Mouse (Mus musculus) ES-Bruce4 (cell line): Measurements from ENCODE around the gene Hist1h3b. TPM values are rescaled to one million over a fixed set of nuclear protein-coding genes. Genes with fewer than 3 reads are reported as not detected.

Experiments used
- H3K27ac ChIP-seq: 2 replicates; pipeline ENCODE4 v1.5.1; 2012; ENCODE audit warnings: low read length, inconsistent platforms; ENCODE audit not compliant: insufficient read depth
- H3K27me3 ChIP-seq: 2 replicates; pipeline ENCODE4 v1.6.1; 2012; ENCODE audit warnings: mild to moderate bottlenecking, low read length, inconsistent platforms; ENCODE audit not compliant: control insufficient read depth, poor library complexity, insufficient read depth, severe bottlenecking
- H3K36me3 ChIP-seq: 2 replicates; pipeline ENCODE4 v1.6.1; 2012; ENCODE audit warnings: inconsistent platforms, mild to moderate bottlenecking, low read length, moderate library complexity; ENCODE audit not compliant: control insufficient read depth, poor library complexity, insufficient read depth, severe bottlenecking
- H3K4me1 ChIP-seq: one replicate; pipeline ENCODE4 v1.8.1; 2011; ENCODE audit warnings: low read length; ENCODE audit not compliant: control insufficient read depth, insufficient read depth
- H3K4me3 ChIP-seq: 2 replicates; pipeline ENCODE4 v1.5.1; 2011; ENCODE audit warnings: low read depth, mild to moderate bottlenecking, low read length
- H3K9ac ChIP-seq: 2 replicates; pipeline ENCODE4 v1.6.1; 2012; ENCODE audit warnings: low read depth, mild to moderate bottlenecking, inconsistent platforms; ENCODE audit not compliant: poor library complexity, severe bottlenecking
- H3K9me3 ChIP-seq: replicated peaks from 2 replicates; pipeline ENCODE4 v1.6.1; 2012; ENCODE audit warnings: mild to moderate bottlenecking, low read length, inconsistent platforms; ENCODE audit not compliant: control insufficient read depth, poor library complexity, insufficient read depth, severe bottlenecking
- CTCF ChIP-seq: IDR thresholded peaks from one replicate; pipeline ENCODE4 v1.8.1; 2011; ENCODE audit warnings: low read depth, low read length
- EP300 ChIP-seq: IDR thresholded peaks from 2 replicates; pipeline ENCODE4 v1.6.1; 2011; ENCODE audit warnings: low read depth, low read length; ENCODE audit not compliant: insufficient read depth
- POLR2A ChIP-seq: IDR thresholded peaks from one replicate; pipeline ENCODE4 v1.8.1; 2011; ENCODE audit warnings: low read length; ENCODE audit not compliant: insufficient read depth
- polyA plus RNA-seq: library from polyadenylated mRNA; stranded (reverse); fragments of >200 nt; gene quantifications from 2 replicates; pipeline ENCODE4 v1.2.4, GENCODE M21; 2011; ENCODE audit warnings: low read depth; ENCODE audit not compliant: missing spikeins, insufficient read depth, insufficient read length

Hist1h3b gene
- polyA plus RNA-seq, 1 experiment = 9.4 TPM

- Histone ChIP-seq H3K27ac (peak overlapping the region; percentile 90), H3K9ac (peak overlapping the region; percentile 83), H3K27me3 (no peaks in the 10 kb centered on the region), H3K9me3 (no peaks in the 10 kb centered on the region), H3K36me3 (no peaks in the 10 kb centered on the region), H3K4me3 (peak overlapping the region; percentile 74), H3K4me1 (no peaks in the 10 kb centered on the region)
- no peak for TF ChIP-seq EP300
- no peak for TF ChIP-seq CTCF
- TF ChIP-seq POLR2A = no peak
Measured at GRCm38 (mm10) chr13:23740256-23740840, 11.7 kb upstream of the Hist1h3b start.

GRCm38 (mm10) chr13:23740910-23741309 is 11.2 kb upstream of the Hist1h3b start:
- Histone ChIP-seq H3K27ac (peak overlapping the region; percentile 91), H3K27me3 (no peaks in the 10 kb centered on the region), H3K4me1 (no peaks in the 10 kb centered on the region), H3K4me3 (no peak overlapping the region), H3K9me3 (no peaks in the 10 kb centered on the region), H3K9ac (peak overlapping the region; percentile 83), H3K36me3 (no peaks in the 10 kb centered on the region)
- TF ChIP-seq EP300 = no peak
- no peak for TF ChIP-seq POLR2A
- TF ChIP-seq CTCF = no peak

GRCm38 (mm10) chr13:23742007-23742406 is 10.1 kb upstream of the Hist1h3b start:
- H3K4me1 ChIP-seq = no peaks in the 10 kb centered on the region
- H3K9me3 ChIP-seq = no peaks in the 10 kb centered on the region
- peak overlapping the region; percentile 97 for H3K27ac ChIP-seq
- H3K9ac ChIP-seq = no peak overlapping the region
- H3K27me3 ChIP-seq = no peaks in the 10 kb centered on the region
- TF ChIP-seq POLR2A (no peak), CTCF (no peak)
- no peaks in the 10 kb centered on the region for H3K36me3 ChIP-seq
- no peak overlapping the region for H3K4me3 ChIP-seq

GRCm38 (mm10) chr13:23743215-23743614 is 8.9 kb upstream of the Hist1h3b start:
- H3K4me1 ChIP-seq = no peaks in the 10 kb centered on the region
- 0 out of 2 replicates have a peak overlapping the region, but pooled peaks have one; percentile 36 for H3K9ac ChIP-seq
- peak overlapping the region; percentile 80 for H3K27ac ChIP-seq
- TF ChIP-seq CTCF (no peak), POLR2A (no peak), EP300 (no peak)
- no peaks in the 10 kb centered on the region for H3K27me3 ChIP-seq
- no peak overlapping the region for H3K4me3 ChIP-seq
- H3K9me3 ChIP-seq = no peaks in the 10 kb centered on the region
- no peaks in the 10 kb centered on the region for H3K36me3 ChIP-seq

GRCm38 (mm10) chr13:23743963-23744362 is 8.1 kb upstream of the Hist1h3b start:
- H3K4me3 ChIP-seq = peak overlapping the region; percentile 56; the same call in 1 of the 2 replicates
- peak overlapping the region; percentile 95 for H3K27ac ChIP-seq
- H3K36me3 ChIP-seq = no peaks in the 10 kb centered on the region
- H3K9me3 ChIP-seq = no peaks in the 10 kb centered on the region
- H3K9ac ChIP-seq = peak overlapping the region; percentile 91
- no peak for TF ChIP-seq POLR2A
- no peak for TF ChIP-seq CTCF
- no peak for TF ChIP-seq EP300
- H3K4me1 ChIP-seq = peaks cover 2% of the 10 kb centered on the region
- H3K27me3 ChIP-seq = no peaks in the 10 kb centered on the region

- Histone ChIP-seq H3K27me3 (no peaks in the 10 kb centered on the region), H3K4me3 (peak overlapping the region; percentile 71), H3K27ac (peak overlapping the region; percentile 95), H3K9ac (peak overlapping the region; percentile 91), H3K36me3 (no peaks in the 10 kb centered on the region), H3K9me3 (no peaks in the 10 kb centered on the region), H3K4me1 (peaks cover 2% of the 10 kb centered on the region)
- TF ChIP-seq EP300 (no peak), POLR2A (no peak), CTCF (no peak)
Measured at GRCm38 (mm10) chr13:23744421-23745380, 7.4 kb upstream of the Hist1h3b start.
